Mouse (Mus musculus): ENCODE results near the gene Slc35f5. TPM values are rescaled to one million over a fixed set of nuclear protein-coding genes. Genes with fewer than 3 reads are reported as not detected.

Gene Slc35f5
- polyA plus RNA-seq, 1 experiment from 2014 or later: 63.4 TPM

DNA sequence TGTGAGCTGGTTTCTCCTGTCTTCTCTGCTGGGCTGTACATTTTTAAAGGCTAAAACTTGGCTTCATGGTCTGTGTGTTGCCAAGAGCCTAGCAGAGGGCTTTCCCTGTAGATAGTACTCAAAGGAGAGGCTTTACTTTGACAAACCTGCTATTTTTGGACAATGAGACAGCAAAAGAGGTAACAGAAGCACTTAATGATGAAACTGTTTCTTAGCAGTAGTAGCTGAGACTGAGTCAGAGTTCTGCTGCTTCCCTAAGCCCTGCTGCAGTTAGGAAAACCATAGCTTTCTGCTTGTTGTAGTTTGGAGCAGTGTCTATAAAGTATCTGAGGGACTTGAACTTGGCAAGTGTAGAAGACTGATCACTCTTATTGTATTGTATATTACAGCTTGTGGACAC is 16.6 kb downstream of the Slc35f5 start:
- no peak for ATAC-seq (ENCODE audit: insufficient number of reproducible peaks, low FRiP score, low TSS enrichment, low read depth)
- no peaks in the 10 kb centered on the region for H3K9me3 ChIP-seq
- no peaks in the 10 kb centered on the region for H3K27me3 ChIP-seq
- no peak overlapping the region for H3K9ac ChIP-seq
- H3K4me3 ChIP-seq: no peak overlapping the region
- no peaks in the 10 kb centered on the region for H3K4me1 ChIP-seq
- H3K27ac ChIP-seq: no peak overlapping the region
- H3K36me3 ChIP-seq: peaks cover 70% of the 10 kb centered on the region
- no peak overlapping the region for H3K4me2 ChIP-seq

DNA sequence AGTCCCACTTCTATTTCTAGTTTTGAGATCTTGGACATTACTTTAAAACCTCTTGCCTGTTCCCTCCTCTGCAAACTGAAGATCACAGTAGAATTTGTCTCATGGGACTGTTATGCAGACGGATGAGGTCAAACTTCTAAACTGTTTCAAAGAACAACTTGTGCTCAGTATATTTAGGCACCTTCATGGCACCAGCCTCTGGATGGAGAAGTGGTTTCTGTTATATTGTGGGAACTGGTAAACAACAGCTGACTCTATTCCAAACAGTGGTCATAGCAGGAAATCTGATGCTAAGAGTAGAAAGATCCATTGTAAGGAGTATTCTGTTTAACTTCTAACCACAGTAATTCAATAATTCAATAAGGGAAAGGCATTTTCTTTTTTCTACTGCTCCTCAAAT is 17.7 kb downstream of the Slc35f5 start:
- ATAC-seq (ENCODE audit: insufficient number of reproducible peaks, low FRiP score, low TSS enrichment, low read depth): no peak
- no peak overlapping the region for H3K27ac ChIP-seq
- H3K4me3 ChIP-seq: no peak overlapping the region
- H3K9me3 ChIP-seq: no peaks in the 10 kb centered on the region
- H3K36me3 ChIP-seq: peaks cover 64% of the 10 kb centered on the region
- WGBS: 82% methylated on average over 1 of the region's 1 CpGs
- no peak overlapping the region for H3K9ac ChIP-seq
- H3K27me3 ChIP-seq: no peaks in the 10 kb centered on the region
- H3K4me1 ChIP-seq: no peaks in the 10 kb centered on the region
- no peak overlapping the region for H3K4me2 ChIP-seq

- H3K27ac ChIP-seq: no peak overlapping the region
- no peaks in the 10 kb centered on the region for H3K27me3 ChIP-seq
- no peak overlapping the region for H3K4me3 ChIP-seq
- no peak overlapping the region for H3K9ac ChIP-seq
- 94% methylated on average over 3 of the region's 3 CpGs for WGBS
- no peaks in the 10 kb centered on the region for H3K9me3 ChIP-seq
- H3K36me3 ChIP-seq: peaks cover 54% of the 10 kb centered on the region
- no peak overlapping the region for H3K4me2 ChIP-seq
- ATAC-seq (ENCODE audit: insufficient number of reproducible peaks, low FRiP score, low TSS enrichment, low read depth): no peak
- H3K4me1 ChIP-seq: no peaks in the 10 kb centered on the region
Measured at GRCm38 (mm10) chr1:125581134-125581533, 20.7 kb downstream of the Slc35f5 start.

GRCm38 (mm10) chr1:125603620-125604019 is 43.2 kb downstream of the Slc35f5 start:
- 79% methylated on average over 4 of the region's 4 CpGs for WGBS
- H3K27ac ChIP-seq: no peak overlapping the region
- no peak for ATAC-seq (ENCODE audit: insufficient number of reproducible peaks, low FRiP score, low TSS enrichment, low read depth)
- no peak overlapping the region for H3K9ac ChIP-seq
- H3K36me3 ChIP-seq: no peaks in the 10 kb centered on the region
- 0 out of 2 replicates have a peak, but pooled peaks cover 4% of the 10 kb centered on the region for H3K9me3 ChIP-seq
- H3K4me2 ChIP-seq: no peak overlapping the region
- H3K4me3 ChIP-seq: no peak overlapping the region
- H3K4me1 ChIP-seq: no peaks in the 10 kb centered on the region
- H3K27me3 ChIP-seq: no peaks in the 10 kb centered on the region

DNA sequence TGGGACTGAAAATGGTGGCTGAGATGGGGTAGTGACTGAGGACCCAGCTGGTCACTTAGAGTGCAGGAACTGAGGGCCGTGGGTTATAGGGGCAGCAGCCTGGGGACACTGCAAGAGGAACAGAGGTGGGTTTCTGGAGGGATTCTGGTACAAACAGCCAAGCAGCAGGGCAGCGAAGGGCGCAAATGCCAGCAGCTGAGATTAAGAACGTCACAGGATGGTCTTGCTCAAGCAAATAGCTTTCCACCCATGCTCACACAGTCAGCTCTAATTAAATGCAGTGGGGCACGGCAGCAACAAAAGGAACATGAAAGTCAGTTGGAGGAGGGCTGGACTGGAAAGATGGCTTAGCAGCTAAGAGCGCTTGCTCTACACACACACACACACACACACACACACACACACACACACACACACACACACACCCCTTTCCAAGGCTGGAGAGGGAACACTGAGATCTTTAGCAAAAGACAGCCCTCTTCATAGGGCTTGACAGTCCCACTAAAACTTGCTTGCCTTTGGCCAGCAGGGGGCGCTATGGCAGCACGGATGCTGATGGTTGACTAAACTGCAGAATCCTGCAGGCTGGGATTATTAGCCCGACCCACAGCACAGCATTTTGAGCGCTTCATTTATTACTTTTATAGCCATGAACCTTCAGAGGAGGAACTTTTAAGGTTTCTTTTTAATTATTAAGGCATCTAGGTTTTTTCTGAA is 46.9 kb downstream of the Slc35f5 start:
- H3K27ac ChIP-seq: no peak overlapping the region
- H3K4me2 ChIP-seq: no peak overlapping the region

GRCm38 (mm10) chr1:125624376-125625076 is 64.1 kb downstream of the Slc35f5 start:
- Histone ChIP-seq H3K36me3 (no peaks in the 10 kb centered on the region), H3K4me1 (no peaks in the 10 kb centered on the region), H3K27me3 (no peaks in the 10 kb centered on the region), H3K9me3 (no peaks in the 10 kb centered on the region), H3K4me2 (no peak overlapping the region), H3K9ac (no peak overlapping the region), H3K4me3 (no peak overlapping the region), H3K27ac (no peak overlapping the region)
- ATAC-seq (ENCODE audit: insufficient number of reproducible peaks, low FRiP score, low TSS enrichment, low read depth): no peak
- 54% methylated on average over 4 of the region's 4 CpGs for WGBS

More for the DNA sequence above, 46.9 kb downstream of the Slc35f5 start:
- no peak overlapping the region for H3K4me3 ChIP-seq
- H3K4me1 ChIP-seq: no peaks in the 10 kb centered on the region
- no peak overlapping the region for H3K9ac ChIP-seq
- no peaks in the 10 kb centered on the region for H3K27me3 ChIP-seq
- WGBS: 18% methylated on average over 9 of the region's 10 CpGs
- H3K36me3 ChIP-seq: no peaks in the 10 kb centered on the region
- H3K9me3 ChIP-seq: no peaks in the 10 kb centered on the region
- ATAC-seq (ENCODE audit: insufficient number of reproducible peaks, low FRiP score, low TSS enrichment, low read depth): peak; percentile 67; the same call in 1 of the 2 replicates

DNA sequence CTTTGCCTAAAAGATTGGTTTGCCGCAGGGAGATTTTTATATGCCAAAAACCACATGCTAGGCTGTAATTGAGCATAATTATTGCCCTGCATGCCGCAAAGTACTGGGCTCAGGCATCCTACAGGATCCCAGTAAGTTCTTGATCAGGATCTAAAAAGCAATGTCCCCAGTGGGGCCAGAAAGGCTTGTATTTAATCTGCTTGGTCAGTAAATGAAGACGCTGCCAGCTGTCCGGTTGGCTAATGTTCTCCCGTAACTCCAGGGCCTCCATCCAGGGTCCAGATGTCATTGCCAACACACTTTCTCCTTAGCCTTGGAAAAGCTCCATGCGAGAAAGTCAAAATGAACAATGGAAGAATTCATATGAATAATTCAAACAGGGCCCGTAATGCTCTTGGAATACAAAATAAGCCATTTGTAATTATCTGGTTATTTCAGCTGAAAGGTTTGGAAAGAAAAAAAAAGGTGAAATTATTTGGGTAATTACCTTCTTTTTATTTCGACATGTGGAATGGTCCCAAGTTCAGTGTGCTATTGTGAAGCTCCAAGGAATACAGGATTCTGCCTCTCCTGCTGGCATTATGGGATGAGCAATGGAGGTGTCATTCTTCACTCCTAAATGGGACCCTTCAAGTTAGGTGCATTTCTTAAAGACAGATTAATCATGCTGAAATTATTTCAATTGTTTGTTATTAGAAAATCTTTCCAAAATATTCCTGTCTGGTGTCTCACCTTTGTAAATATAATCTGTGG is 79.3 kb downstream of the Slc35f5 start:
- H3K4me1 ChIP-seq: peaks cover 8% of the 10 kb centered on the region
- no peaks in the 10 kb centered on the region for H3K27me3 ChIP-seq
- no peak overlapping the region for H3K9ac ChIP-seq
- no peak overlapping the region for H3K27ac ChIP-seq
- no peaks in the 10 kb centered on the region for H3K36me3 ChIP-seq
- 42% methylated on average over 8 of the region's 8 CpGs for WGBS
- H3K4me2 ChIP-seq: peak overlapping the region; percentile 3; the same call in 1 of the 2 replicates
- H3K4me3 ChIP-seq: no peak overlapping the region
- no peak for ATAC-seq (ENCODE audit: insufficient number of reproducible peaks, low FRiP score, low TSS enrichment, low read depth)
- no peaks in the 10 kb centered on the region for H3K9me3 ChIP-seq

DNA sequence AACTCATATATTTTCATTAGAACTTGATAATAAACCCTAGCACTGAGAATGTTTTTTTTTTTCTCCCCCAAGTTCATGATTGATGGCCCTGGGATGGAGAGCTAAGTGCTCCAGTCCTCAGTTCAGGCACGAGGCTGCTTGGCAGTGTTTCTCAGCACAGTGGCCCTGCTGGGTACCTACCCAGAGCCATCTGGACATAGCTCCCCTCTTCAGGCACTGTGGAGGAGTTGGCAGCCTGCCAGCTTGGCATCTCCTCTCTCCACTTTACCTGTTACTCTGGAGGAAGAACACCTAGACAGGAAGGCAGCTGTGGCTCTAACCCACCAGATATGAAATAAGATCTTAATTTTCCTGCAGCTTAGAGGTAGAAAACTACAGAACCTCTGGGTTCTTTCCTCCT is 83.2 kb downstream of the Slc35f5 start:
- no peak for ATAC-seq (ENCODE audit: insufficient number of reproducible peaks, low FRiP score, low TSS enrichment, low read depth)
- Histone ChIP-seq H3K4me2 (no peak overlapping the region), H3K27me3 (no peaks in the 10 kb centered on the region), H3K36me3 (no peaks in the 10 kb centered on the region), H3K27ac (no peak overlapping the region), H3K4me3 (no peak overlapping the region), H3K4me1 (peaks cover 8% of the 10 kb centered on the region), H3K9me3 (no peaks in the 10 kb centered on the region), H3K9ac (no peak overlapping the region)
- WGBS: 19% methylated on average over 1 of the region's 1 CpGs

Other genes starting within 250 kb of the Slc35f5 start
- gene Actr3, start 124.9 kb upstream of the Slc35f5 start, polyA plus RNA-seq (2015; fragmentation: Nextera tagmentation; extraction: Ambion mirVana): 267 and 277 TPM in 2 replicates
- gene Gpr39, start 116.4 kb downstream of the Slc35f5 start, polyA plus RNA-seq (2015; fragmentation: Nextera tagmentation; extraction: Ambion mirVana): 0.15 and 0.28 TPM in 2 replicates

Data from limb, embryonic 15.5 days (tissue).